Mouse (Mus musculus): Measurements from ENCODE around the gene Cog7. TPM values are rescaled to one million over a fixed set of nuclear protein-coding genes. Genes with fewer than 3 reads are reported as not detected.

The Cog7 gene
- total RNA-seq (2023), result 13.7 to 15.1 TPM (median 14.6 TPM) in 4 replicates

GRCm38 (mm10) chr7:121981307-121981871 is at the start of gene Cog7:
TSS of gene Cog7 (minus strand) at chr7:121981711.

GRCm38 (mm10) chr7:122020667-122021354 is 39.3 kb upstream of the Cog7 start, which contains the start of gene Gga2:
TSS of gene Gga2 (minus strand) at chr7:122021222.

GRCm38 (mm10) chr7:121864858-121865585 is 116.5 kb downstream of the Cog7 start, which contains the start of gene Scnn1b:
TSS of gene Scnn1b (plus strand) at chr7:121865038.

Other genes with a start within 250 kb of the Cog7 start
- not detected in 4 replicates for gene Scnn1g, start 247.2 kb downstream of the Cog7 start, total RNA-seq (2023)
- gene Scnn1b, start 116.7 kb downstream of the Cog7 start, total RNA-seq (2023), result not detected in 4 replicates
- gene Gga2, start 39.5 kb upstream of the Cog7 start, total RNA-seq (2023), result 315 to 340 TPM (median 338 TPM) in 4 replicates
- 37.1 to 45.9 TPM (median 38.5 TPM) in 4 replicates for gene Ubfd1, start 85.5 kb upstream of the Cog7 start, total RNA-seq (2023)
- 13.2 to 14.2 TPM (median 13.7 TPM) in 4 replicates for gene Ears2, start 85.6 kb upstream of the Cog7 start, total RNA-seq (2023)
- gene Ndufab1, start 120.2 kb upstream of the Cog7 start, total RNA-seq (2023), result 72.5 to 84.0 TPM (median 77.7 TPM) in 4 replicates
- 6.1 to 7.0 TPM (median 6.2 TPM) in 4 replicates for gene Palb2, start 151.3 kb upstream of the Cog7 start, total RNA-seq (2023)
- gene Dctn5, start 151.3 kb upstream of the Cog7 start, total RNA-seq (2023), result 57.5 to 72.1 TPM (median 64.8 TPM) in 4 replicates
- 2.2 to 5.1 TPM (median 4.2 TPM) in 4 replicates for gene Plk1, start 177.7 kb upstream of the Cog7 start, total RNA-seq (2023)
- not detected in 4 replicates for gene Ern2, start 204.5 kb upstream of the Cog7 start, total RNA-seq (2023)
- gene Chp2, start 237.8 kb upstream of the Cog7 start, total RNA-seq (2023), result 0.50 TPM in 1 of 4 replicates, not detected in the others